Mouse (Mus musculus): Measurements from ENCODE around the gene Scamp5. TPM values are rescaled to one million over a fixed set of nuclear protein-coding genes. Genes with fewer than 3 reads are reported as not detected.

The Scamp5 gene
- polyA plus RNA-seq, 1 experiment: 5.2 TPM

DNA sequence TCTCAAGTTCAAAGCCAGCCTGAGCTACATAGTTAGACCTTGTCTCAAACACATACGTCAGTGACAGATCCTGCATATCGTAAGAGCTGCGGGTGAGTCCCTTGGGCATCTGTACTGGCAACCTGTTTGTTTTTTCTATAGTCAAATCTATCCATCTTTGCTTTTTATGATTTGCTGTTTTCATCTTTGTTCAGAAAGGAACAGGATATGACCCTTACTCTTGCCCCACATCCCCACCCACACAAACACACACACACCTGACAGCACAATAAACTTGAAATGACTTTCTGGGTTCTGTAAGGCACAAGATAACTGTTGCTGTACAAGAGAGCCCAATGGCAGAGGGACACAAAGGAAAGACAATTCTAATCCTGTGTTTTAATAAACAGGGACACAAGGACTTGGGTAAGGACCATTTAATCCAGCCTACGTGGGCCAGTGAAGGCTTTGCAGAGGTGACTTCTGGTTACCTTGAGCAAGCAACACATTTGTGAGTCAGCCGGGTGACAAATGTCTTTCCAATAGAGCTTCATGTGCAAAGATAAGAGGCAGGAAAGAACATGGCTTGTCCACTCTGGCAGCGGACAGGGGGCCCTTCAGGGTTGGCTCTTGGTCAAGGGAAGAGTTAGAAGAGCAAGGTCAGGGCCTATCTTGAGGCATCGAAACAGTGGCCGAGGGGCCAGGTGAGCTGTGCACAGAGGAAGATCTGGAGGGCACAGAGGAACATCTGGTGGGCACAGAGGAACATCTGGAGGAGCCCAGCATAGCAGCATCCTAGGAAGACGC, 60.5 kb downstream of the Scamp5 start:
- Histone ChIP-seq H3K27ac (replicated peaks; ENCODE audit: low read depth, low read length) (no peak overlapping the region), H3K4me3 (ENCODE audit: insufficient read depth, low read depth, low read length) (no peak overlapping the region)

DNA sequence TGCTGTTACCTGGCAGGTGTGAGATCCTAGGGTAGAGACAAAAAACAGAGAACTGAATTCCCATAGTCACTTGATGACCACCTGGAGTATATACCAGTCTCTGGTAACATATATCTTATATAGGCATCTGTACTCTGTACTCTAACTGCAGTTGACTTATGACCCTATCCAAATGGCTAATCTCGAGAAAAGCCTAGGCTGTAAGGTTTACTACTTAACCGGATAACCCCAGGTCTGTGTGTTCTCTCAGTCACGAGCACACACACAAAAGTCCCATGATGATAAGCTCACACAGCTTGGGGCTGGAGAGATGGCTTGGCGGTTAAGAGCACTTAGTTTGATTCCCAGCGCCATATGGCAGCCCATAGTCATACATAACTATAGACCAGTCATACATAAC, 61.5 kb downstream of the Scamp5 start:
- no peak overlapping the region for H3K4me3 ChIP-seq (ENCODE audit: insufficient read depth, low read depth, low read length)
- no peak overlapping the region for H3K27ac ChIP-seq (replicated peaks; ENCODE audit: low read depth, low read length)
- no peaks in the 10 kb centered on the region for H3K4me1 ChIP-seq (ENCODE audit: control insufficient read depth, insufficient read depth, insufficient read length, low read length)

More for the DNA sequence above, 60.5 kb downstream of the Scamp5 start:
- no peaks in the 10 kb centered on the region for H3K4me1 ChIP-seq (ENCODE audit: control insufficient read depth, insufficient read depth, insufficient read length, low read length)

DNA sequence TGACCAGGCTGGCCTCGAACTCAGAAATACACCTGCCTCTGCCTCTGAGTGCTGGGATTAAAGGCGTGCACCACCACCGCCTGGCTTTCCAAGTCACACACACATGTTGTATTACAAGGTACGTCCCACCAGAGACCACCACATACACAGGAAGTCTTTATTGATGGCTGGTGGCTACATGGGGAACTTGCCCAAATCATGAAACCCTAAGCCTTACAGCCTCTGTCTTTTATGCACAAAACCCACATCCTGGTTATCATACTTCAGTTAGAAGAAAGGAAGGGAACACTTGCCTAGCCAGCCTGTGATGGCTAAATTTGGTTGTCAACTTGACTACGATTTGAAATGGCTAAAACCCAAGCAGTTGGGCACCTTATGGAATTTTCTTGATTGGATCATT, 63.8 kb downstream of the Scamp5 start:
- Histone ChIP-seq H3K4me3 (ENCODE audit: insufficient read depth, low read depth, low read length) (no peak overlapping the region), H3K27ac (replicated peaks; ENCODE audit: low read depth, low read length) (no peak overlapping the region), H3K4me1 (ENCODE audit: control insufficient read depth, insufficient read depth, insufficient read length, low read length) (no peaks in the 10 kb centered on the region)

DNA sequence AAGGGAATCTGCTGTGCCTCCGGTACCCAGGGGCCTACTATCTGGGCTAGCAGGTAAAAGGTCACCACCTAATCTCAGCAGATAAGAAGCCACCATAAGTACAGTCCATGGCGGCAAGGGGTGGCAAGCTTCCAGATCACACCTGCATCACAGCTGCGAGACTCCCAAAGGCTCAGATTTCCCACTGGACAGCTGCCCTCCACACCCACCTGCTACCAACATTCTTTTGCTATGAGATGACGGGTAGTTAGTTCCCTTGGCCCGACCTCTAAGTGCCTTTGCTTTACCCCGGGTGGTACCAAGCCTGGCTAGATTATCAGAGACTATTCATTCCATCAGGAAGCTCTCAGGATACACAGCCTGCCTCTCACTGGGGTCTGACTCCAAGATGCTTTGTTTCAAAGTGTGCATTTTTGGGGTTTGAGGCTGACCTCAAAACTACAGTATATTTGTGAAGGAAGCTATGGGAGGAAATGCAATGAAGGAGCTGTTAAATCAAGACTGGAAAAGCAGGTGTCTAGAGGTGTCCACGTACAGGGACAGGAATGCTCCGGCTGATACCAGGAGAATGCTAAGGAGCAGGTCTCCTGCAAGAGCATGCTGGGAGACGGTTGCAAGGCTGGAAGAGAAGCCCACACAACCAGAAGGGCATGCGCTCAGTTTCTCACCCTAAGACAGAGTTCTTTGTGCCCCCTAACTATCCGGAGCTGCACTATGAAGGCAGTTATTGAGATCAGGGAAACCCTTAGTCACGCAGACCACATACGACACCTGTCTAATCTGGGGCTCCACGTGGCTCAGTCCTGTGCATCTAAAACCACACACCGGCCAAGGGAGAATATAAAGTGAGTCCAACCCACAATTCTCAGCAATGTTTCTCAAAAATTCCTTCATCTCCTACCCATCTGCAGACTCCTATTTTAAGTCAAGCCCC, 65.3 kb downstream of the Scamp5 start:
- Histone ChIP-seq H3K4me1 (ENCODE audit: control insufficient read depth, insufficient read depth, insufficient read length, low read length) (no peaks in the 10 kb centered on the region), H3K4me3 (ENCODE audit: insufficient read depth, low read depth, low read length) (no peak overlapping the region), H3K27ac (replicated peaks; ENCODE audit: low read depth, low read length) (no peak overlapping the region)

DNA sequence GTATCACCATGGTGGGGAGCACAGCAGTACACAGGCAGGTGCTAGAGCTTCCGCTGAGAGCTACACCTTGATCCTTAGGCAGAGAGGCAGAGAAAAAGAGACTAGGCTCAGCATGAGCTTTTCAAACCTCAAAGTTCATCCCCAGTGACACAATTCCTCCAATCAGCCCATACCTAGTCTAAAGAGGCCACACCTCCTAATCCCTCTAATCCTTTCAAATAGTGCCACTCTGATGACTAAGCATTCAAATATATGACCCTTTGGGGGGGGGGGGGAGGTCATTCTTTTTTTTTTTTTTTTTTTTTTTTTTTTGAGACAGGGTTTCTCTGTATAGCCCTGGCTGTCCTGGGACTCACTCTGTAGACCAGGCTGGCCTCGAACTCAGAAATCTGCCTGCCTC, 69.1 kb downstream of the Scamp5 start:
- Histone ChIP-seq H3K4me1 (ENCODE audit: control insufficient read depth, insufficient read depth, insufficient read length, low read length) (no peaks in the 10 kb centered on the region), H3K27ac (replicated peaks; ENCODE audit: low read depth, low read length) (no peak overlapping the region), H3K4me3 (ENCODE audit: insufficient read depth, low read depth, low read length) (no peak overlapping the region)

DNA sequence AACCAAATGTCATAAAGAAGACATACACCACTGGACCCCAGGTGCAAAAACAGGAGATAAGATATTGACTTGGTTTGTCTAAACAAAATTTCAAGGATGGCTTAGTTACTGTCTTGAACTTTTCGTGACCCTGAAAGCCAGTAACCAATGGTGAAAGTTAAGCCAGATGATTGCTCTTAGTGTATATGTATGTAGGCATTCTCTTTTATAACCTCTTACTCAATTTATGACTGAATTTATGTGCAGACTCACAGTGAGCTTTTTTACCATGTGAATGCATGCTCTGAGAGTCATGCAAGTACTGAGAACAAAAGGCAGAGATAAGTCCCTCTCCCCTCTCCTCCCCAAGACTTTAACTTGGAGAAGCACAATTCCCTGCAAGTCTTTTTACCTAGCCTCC, 75.0 kb downstream of the Scamp5 start:
- Histone ChIP-seq H3K4me1 (ENCODE audit: control insufficient read depth, insufficient read depth, insufficient read length, low read length) (no peaks in the 10 kb centered on the region), H3K27ac (replicated peaks; ENCODE audit: low read depth, low read length) (no peak overlapping the region), H3K4me3 (ENCODE audit: insufficient read depth, low read depth, low read length) (no peak overlapping the region)

Other genes with a start within 250 kb of the Scamp5 start
- not detected in 2 replicates for gene Trcg1, start 231.5 kb downstream of the Scamp5 start, polyA plus RNA-seq (2012; ENCODE audit: insufficient read depth, insufficient read length, missing spikeins)
- 6.0 and 7.2 TPM in 2 replicates for gene 1700017B05Rik, start 205.4 kb downstream of the Scamp5 start, polyA plus RNA-seq (2012; ENCODE audit: insufficient read depth, insufficient read length, missing spikeins)
- gene Ppcdc, start 27.9 kb downstream of the Scamp5 start, polyA plus RNA-seq (2012; ENCODE audit: insufficient read depth, insufficient read length, missing spikeins): 16.5 and 22.5 TPM in 2 replicates
- gene Rpp25, start 36.0 kb upstream of the Scamp5 start, polyA plus RNA-seq (2012; ENCODE audit: insufficient read depth, insufficient read length, missing spikeins): not detected in 2 replicates
- 2,595 and 2,603 TPM in 2 replicates for gene Cox5a, start 53.2 kb upstream of the Scamp5 start, polyA plus RNA-seq (2012; ENCODE audit: insufficient read depth, insufficient read length, missing spikeins)
- gene Fam219b, start 69.5 kb upstream of the Scamp5 start, polyA plus RNA-seq (2012; ENCODE audit: insufficient read depth, insufficient read length, missing spikeins): 6.2 and 7.2 TPM in 2 replicates
- gene Mpi, start 84.7 kb upstream of the Scamp5 start, polyA plus RNA-seq (2012; ENCODE audit: insufficient read depth, insufficient read length, missing spikeins): 15.3 and 17.6 TPM in 2 replicates
- 17.1 and 17.8 TPM in 2 replicates for gene Scamp2, start 92.9 kb upstream of the Scamp5 start, polyA plus RNA-seq (2012; ENCODE audit: insufficient read depth, insufficient read length, missing spikeins)
- 3.6 and 5.1 TPM in 2 replicates for gene Ulk3, start 121.4 kb upstream of the Scamp5 start, polyA plus RNA-seq (2012; ENCODE audit: insufficient read depth, insufficient read length, missing spikeins)
- not detected in 2 replicates for gene Cplx3, start 138.2 kb upstream of the Scamp5 start, polyA plus RNA-seq (2012; ENCODE audit: insufficient read depth, insufficient read length, missing spikeins)
- not detected in 2 replicates for gene Lman1l, start 152.7 kb upstream of the Scamp5 start, polyA plus RNA-seq (2012; ENCODE audit: insufficient read depth, insufficient read length, missing spikeins)
- 16.3 and 16.8 TPM in 2 replicates for gene Csk, start 185.6 kb upstream of the Scamp5 start, polyA plus RNA-seq (2012; ENCODE audit: insufficient read depth, insufficient read length, missing spikeins)
- gene Cyp1a2, start 215.6 kb upstream of the Scamp5 start, polyA plus RNA-seq (2012; ENCODE audit: insufficient read depth, insufficient read length, missing spikeins): not detected in 2 replicates
- 2.6 and 4.5 TPM in 2 replicates for gene Cyp1a1, start 219.9 kb upstream of the Scamp5 start, polyA plus RNA-seq (2012; ENCODE audit: insufficient read depth, insufficient read length, missing spikeins)
- gene Edc3, start 240.5 kb upstream of the Scamp5 start, polyA plus RNA-seq (2012; ENCODE audit: insufficient read depth, insufficient read length, missing spikeins): 4.4 and 5.7 TPM in 2 replicates